Mouse (Mus musculus): ENCODE data around the gene Cpt1b. TPM values are rescaled to one million over a fixed set of nuclear protein-coding genes. Genes with fewer than 3 reads are reported as not detected.

Cpt1b gene
- polyA plus RNA-seq, 1 experiment from 2014 or later: 8.1 TPM

Other genes starting within 250 kb of the Cpt1b start
- gene Plxnb2, start 245.1 kb downstream of the Cpt1b start, polyA plus RNA-seq (2015; fragmentation: Nextera tagmentation; extraction: Ambion mirVana): 184 and 188 TPM in 2 replicates
- 20.4 and 21.9 TPM in 2 replicates for gene Dennd6b, start 229.4 kb downstream of the Cpt1b start, polyA plus RNA-seq (2015; fragmentation: Nextera tagmentation; extraction: Ambion mirVana)
- gene Ppp6r2, start 214.3 kb downstream of the Cpt1b start, polyA plus RNA-seq (2015; fragmentation: Nextera tagmentation; extraction: Ambion mirVana): 24.0 and 26.7 TPM in 2 replicates
- 49.3 and 52.0 TPM in 2 replicates for gene Sbf1, start 110.6 kb downstream of the Cpt1b start, polyA plus RNA-seq (2015; fragmentation: Nextera tagmentation; extraction: Ambion mirVana)
- gene Adm2, start 103.1 kb downstream of the Cpt1b start, polyA plus RNA-seq (2015; fragmentation: Nextera tagmentation; extraction: Ambion mirVana): 0.98 and 1.5 TPM in 2 replicates
- 17.0 and 28.6 TPM in 2 replicates for gene Miox, start 91.5 kb downstream of the Cpt1b start, polyA plus RNA-seq (2015; fragmentation: Nextera tagmentation; extraction: Ambion mirVana)
- 68.3 and 79.0 TPM in 2 replicates for gene Lmf2, start 70.2 kb downstream of the Cpt1b start, polyA plus RNA-seq (2015; fragmentation: Nextera tagmentation; extraction: Ambion mirVana)
- gene Ncaph2, start 70.1 kb downstream of the Cpt1b start, polyA plus RNA-seq (2015; fragmentation: Nextera tagmentation; extraction: Ambion mirVana): 165 and 175 TPM in 2 replicates
- gene Sco2, start 52.0 kb downstream of the Cpt1b start, polyA plus RNA-seq (2015; fragmentation: Nextera tagmentation; extraction: Ambion mirVana): 9.7 and 11.8 TPM in 2 replicates
- gene Tymp, start 48.8 kb downstream of the Cpt1b start, polyA plus RNA-seq (2015; fragmentation: Nextera tagmentation; extraction: Ambion mirVana): 0.94 and 1.9 TPM in 2 replicates
- gene Odf3b, start 46.6 kb downstream of the Cpt1b start, polyA plus RNA-seq (2015; fragmentation: Nextera tagmentation; extraction: Ambion mirVana): 1.1 and 1.6 TPM in 2 replicates
- gene Klhdc7b, start 40.9 kb downstream of the Cpt1b start, polyA plus RNA-seq (2015; fragmentation: Nextera tagmentation; extraction: Ambion mirVana): 0.04 TPM in 1 of 2 replicates, not detected in the other
- not detected in 2 replicates for gene Syce3, start 15.4 kb downstream of the Cpt1b start, polyA plus RNA-seq (2015; fragmentation: Nextera tagmentation; extraction: Ambion mirVana)
- 2.8 and 5.0 TPM in 2 replicates for gene C730034F03Rik, start 3.7 kb upstream of the Cpt1b start, polyA plus RNA-seq (2015; fragmentation: Nextera tagmentation; extraction: Ambion mirVana)
- gene Gm44502, start 3.8 kb upstream of the Cpt1b start, polyA plus RNA-seq (2015; fragmentation: Nextera tagmentation; extraction: Ambion mirVana): 0.33 TPM in 1 of 2 replicates, not detected in the other
- gene Chkb, start 4.0 kb upstream of the Cpt1b start, polyA plus RNA-seq (2015; fragmentation: Nextera tagmentation; extraction: Ambion mirVana): 57.6 and 64.3 TPM in 2 replicates
- 0.92 and 1.1 TPM in 2 replicates for gene Mapk8ip2, start 28.1 kb upstream of the Cpt1b start, polyA plus RNA-seq (2015; fragmentation: Nextera tagmentation; extraction: Ambion mirVana)
- 19.2 and 21.1 TPM in 2 replicates for gene Arsa, start 51.6 kb upstream of the Cpt1b start, polyA plus RNA-seq (2015; fragmentation: Nextera tagmentation; extraction: Ambion mirVana)
- gene Shank3, start 73.8 kb upstream of the Cpt1b start, polyA plus RNA-seq (2015; fragmentation: Nextera tagmentation; extraction: Ambion mirVana): 1.8 and 2.9 TPM in 2 replicates
- gene Acr, start 142.5 kb upstream of the Cpt1b start, polyA plus RNA-seq (2015; fragmentation: Nextera tagmentation; extraction: Ambion mirVana): 0.15 TPM in 1 of 2 replicates, not detected in the other
- 56.1 and 59.5 TPM in 2 replicates for gene Rabl2, start 166.1 kb upstream of the Cpt1b start, polyA plus RNA-seq (2015; fragmentation: Nextera tagmentation; extraction: Ambion mirVana)